Mouse (Mus musculus): ENCODE data around the gene Dpf3. TPM values are rescaled to one million over a fixed set of nuclear protein-coding genes. Genes with fewer than 3 reads are reported as not detected.

Dpf3 gene
- total and polyA plus RNA-seq, 2 experiments from 2014 or later, result 14.3 to 31.7 TPM

DNA sequence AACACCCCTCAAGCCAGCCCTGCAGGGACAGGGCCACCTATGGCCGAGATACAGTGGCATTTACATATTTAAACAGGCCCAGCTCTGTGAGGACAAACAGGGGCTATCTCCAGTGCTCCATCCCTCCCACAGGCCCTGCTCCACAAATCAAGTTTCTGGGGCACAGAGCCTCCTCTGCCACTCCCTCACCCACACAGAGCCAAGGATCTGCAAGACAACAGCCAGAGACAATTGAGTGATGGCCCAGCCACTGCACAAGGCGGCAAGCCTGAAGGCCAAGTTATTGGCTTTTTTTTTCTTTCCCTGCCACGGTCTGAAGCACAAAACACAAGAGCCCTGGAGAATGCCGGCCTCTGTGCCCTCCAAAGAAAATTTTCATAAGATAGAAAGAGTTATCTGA is 178.9 kb downstream of the Dpf3 start:
- no peaks in the 10 kb centered on the region for H3K4me1 ChIP-seq (ENCODE audit: insufficient read depth, low read length)
- H3K36me3 ChIP-seq (ENCODE audit: insufficient read depth, low read length), result no peaks in the 10 kb centered on the region
- H3K27ac ChIP-seq (ENCODE audit: low read depth, low read length), result no peak overlapping the region
- H3K4me2 ChIP-seq (ENCODE audit: low read depth, low read length, poor library complexity, severe bottlenecking), result no peak overlapping the region
- H3K9me3 ChIP-seq (ENCODE audit: low read length), result no peaks in the 10 kb centered on the region
- H3K4me3 ChIP-seq (ENCODE audit: low read depth, low read length), result no peak overlapping the region
- H3K27me3 ChIP-seq (ENCODE audit: insufficient read depth, low read length), result no peaks in the 10 kb centered on the region
- no peak for TF ChIP-seq CTCF (IDR thresholded peaks at IDR 0.05)
- DNase-seq (ENCODE audit: low spot score), result no peak
- 52% methylated on average over 4 of the region's 4 CpGs for WGBS
- no peak overlapping the region for H3K9ac ChIP-seq (replicated peaks; ENCODE audit: low read length, poor library complexity, severe bottlenecking)
- no peak for ATAC-seq (ENCODE audit: low FRiP score)

DNA sequence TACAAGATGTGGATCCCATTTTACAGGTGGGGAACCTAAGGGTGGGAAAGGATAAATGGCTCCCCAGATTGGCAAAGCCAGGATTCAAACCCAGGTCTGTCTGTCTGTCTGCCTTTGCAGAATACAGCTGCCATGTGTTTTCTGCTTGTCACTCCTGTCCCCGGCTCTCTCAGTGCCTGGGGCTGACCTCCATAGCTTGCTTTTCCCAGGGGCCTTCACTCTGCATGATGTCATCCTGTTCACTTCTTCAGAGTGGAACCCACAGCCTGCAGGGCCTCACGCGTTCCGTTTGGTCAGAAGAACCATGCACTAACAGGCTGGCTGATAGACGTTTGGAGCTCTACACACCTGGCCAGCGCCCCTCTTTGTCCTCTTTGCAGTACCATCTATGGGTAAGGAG is 184.3 kb downstream of the Dpf3 start:
- no peak overlapping the region for H3K9ac ChIP-seq (replicated peaks; ENCODE audit: low read length, poor library complexity, severe bottlenecking)
- TF ChIP-seq CTCF (IDR thresholded peaks at IDR 0.05), result no peak
- H3K27me3 ChIP-seq (ENCODE audit: insufficient read depth, low read length), result no peaks in the 10 kb centered on the region
- H3K4me1 ChIP-seq (ENCODE audit: insufficient read depth, low read length), result peaks cover 14% of the 10 kb centered on the region
- peak overlapping the region; percentile 69 for H3K27ac ChIP-seq (ENCODE audit: low read depth, low read length)
- H3K36me3 ChIP-seq (ENCODE audit: insufficient read depth, low read length), result no peaks in the 10 kb centered on the region
- no peak overlapping the region for H3K4me3 ChIP-seq (ENCODE audit: low read depth, low read length)
- DNase-seq (ENCODE audit: low spot score), result no peak
- ATAC-seq (ENCODE audit: low FRiP score), result 0 out of 2 replicates have a peak, but pooled peaks have one; percentile 1
- 40% methylated on average over 6 of the region's 6 CpGs for WGBS
- no peaks in the 10 kb centered on the region for H3K9me3 ChIP-seq (ENCODE audit: low read length)
- H3K4me2 ChIP-seq (ENCODE audit: low read depth, low read length, poor library complexity, severe bottlenecking), result no peak overlapping the region

DNA sequence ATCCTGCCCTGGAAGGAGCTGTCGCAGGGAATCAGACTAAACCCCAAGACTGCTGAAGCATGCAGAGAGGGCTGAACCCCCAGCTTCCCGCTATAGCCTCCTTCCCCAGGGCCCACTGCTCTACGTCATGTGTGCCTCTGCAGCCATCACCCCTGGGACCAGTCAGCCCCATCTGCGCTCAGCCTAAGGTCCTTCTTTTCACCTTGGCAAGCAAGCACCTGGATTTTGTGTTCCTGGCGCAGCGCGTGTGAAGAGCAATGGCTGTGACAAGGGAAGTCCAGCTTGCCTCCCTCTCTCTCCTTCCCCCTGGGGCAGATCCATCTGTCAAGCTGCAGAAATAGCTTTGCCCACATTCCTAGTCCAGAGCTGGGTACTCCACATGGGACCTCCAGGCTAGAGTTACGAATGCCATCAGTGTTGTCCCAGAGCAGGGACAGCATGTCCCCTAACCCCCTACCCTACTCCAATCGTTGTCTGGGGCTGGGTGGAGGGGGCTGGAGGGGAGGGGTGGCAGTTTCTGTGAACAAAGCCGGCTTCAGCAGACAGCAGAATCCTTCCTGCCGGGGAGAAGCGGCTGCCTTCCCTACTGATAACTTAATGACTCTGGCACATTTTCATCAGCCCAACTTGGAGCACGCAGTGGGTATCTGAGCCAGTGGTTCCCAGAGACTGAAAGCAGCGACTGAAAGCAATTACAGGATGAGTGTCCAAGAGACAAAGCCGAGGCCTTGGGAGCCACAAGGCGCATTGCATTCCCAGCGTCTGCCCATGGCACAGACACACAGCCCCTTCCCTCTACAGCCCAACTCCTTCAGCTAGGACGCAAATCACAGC is 185.0 kb downstream of the Dpf3 start:
- no peaks in the 10 kb centered on the region for H3K36me3 ChIP-seq (ENCODE audit: insufficient read depth, low read length)
- H3K4me3 ChIP-seq (ENCODE audit: low read depth, low read length), result no peak overlapping the region
- peak overlapping the region; percentile 69 for H3K27ac ChIP-seq (ENCODE audit: low read depth, low read length)
- no peak overlapping the region for H3K4me2 ChIP-seq (ENCODE audit: low read depth, low read length, poor library complexity, severe bottlenecking)
- peak; percentile 91 for DNase-seq (ENCODE audit: low spot score)
- H3K27me3 ChIP-seq (ENCODE audit: insufficient read depth, low read length), result no peaks in the 10 kb centered on the region
- H3K9me3 ChIP-seq (ENCODE audit: low read length), result no peaks in the 10 kb centered on the region
- peaks cover 14% of the 10 kb centered on the region for H3K4me1 ChIP-seq (ENCODE audit: insufficient read depth, low read length)
- peak overlapping the region; percentile 14; the same call in 1 of the 2 replicates for H3K9ac ChIP-seq (replicated peaks; ENCODE audit: low read length, poor library complexity, severe bottlenecking)
- peak; percentile 65 for ATAC-seq (ENCODE audit: low FRiP score)
- TF ChIP-seq CTCF (IDR thresholded peaks at IDR 0.05), result no peak
- 15% methylated on average over 18 of the region's 18 CpGs for WGBS

DNA sequence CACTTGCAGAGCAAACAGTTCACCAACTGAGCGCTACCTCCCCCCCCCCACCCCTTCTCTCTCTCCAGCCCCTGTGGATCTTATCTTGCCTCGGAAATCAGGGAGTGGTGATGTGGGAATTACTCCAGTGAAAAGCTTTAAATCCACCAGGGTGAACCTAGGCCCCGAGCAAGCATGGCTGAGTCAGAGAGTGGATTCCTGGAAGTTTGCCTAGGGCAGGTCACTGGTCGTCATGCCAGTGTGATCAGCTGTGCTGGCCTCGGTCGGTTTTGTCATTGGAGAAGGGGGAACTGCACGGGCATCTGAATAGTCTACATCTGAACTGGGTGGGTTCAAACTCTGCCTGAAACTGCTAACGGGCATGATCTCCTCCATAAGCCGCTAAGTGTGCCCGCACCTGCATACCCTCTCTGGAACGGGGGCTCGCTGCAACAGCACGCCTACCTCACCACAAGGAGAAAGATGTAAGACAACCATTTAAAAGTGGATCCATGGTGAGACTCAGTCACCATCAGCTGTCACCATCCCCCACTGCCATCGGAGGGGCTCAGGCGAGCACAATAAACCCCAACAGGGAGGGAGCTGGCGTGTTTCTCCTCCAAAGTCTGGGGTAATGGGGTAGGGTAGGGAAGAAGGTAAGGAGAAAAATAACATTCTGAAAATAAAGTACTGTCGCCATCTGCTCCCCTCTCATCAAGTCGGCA is 185.7 kb downstream of the Dpf3 start:
- peak overlapping the region; percentile 69 for H3K27ac ChIP-seq (ENCODE audit: low read depth, low read length)
- 0 out of 2 replicates have a peak overlapping the region, but pooled peaks have one; percentile 14 for H3K9ac ChIP-seq (replicated peaks; ENCODE audit: low read length, poor library complexity, severe bottlenecking)
- TF ChIP-seq CTCF (IDR thresholded peaks at IDR 0.05), result no peak
- H3K4me1 ChIP-seq (ENCODE audit: insufficient read depth, low read length), result peaks cover 14% of the 10 kb centered on the region
- no peaks in the 10 kb centered on the region for H3K27me3 ChIP-seq (ENCODE audit: insufficient read depth, low read length)
- H3K4me2 ChIP-seq (ENCODE audit: low read depth, low read length, poor library complexity, severe bottlenecking), result no peak overlapping the region
- no peaks in the 10 kb centered on the region for H3K36me3 ChIP-seq (ENCODE audit: insufficient read depth, low read length)
- ATAC-seq (ENCODE audit: low FRiP score), result no peak; the same call in 1 of the 2 replicates
- 49% methylated on average over 18 of the region's 18 CpGs for WGBS
- no peaks in the 10 kb centered on the region for H3K9me3 ChIP-seq (ENCODE audit: low read length)
- peak; percentile 62 for DNase-seq (ENCODE audit: low spot score)
- H3K4me3 ChIP-seq (ENCODE audit: low read depth, low read length), result no peak overlapping the region

DNA sequence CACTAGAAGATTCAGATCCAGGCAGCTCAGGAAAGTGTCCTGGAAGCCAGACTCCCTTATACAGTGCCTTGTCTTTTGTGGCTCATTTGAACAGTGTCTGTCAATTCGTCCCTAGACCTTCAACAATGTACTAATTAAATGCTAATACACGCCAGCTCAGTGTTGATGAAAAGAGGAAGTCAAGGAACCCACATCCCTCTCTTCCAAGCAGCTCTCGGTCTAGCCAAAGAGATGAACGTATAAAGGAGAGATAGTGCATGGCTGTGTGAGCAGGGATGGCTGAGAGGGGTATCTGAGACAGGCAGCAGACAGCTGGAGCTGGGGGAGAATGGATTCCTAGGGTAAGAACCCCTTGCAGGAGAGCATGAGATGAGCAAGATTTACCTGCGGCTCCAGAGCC is 189.2 kb downstream of the Dpf3 start:
- H3K4me2 ChIP-seq (ENCODE audit: low read depth, low read length, poor library complexity, severe bottlenecking), result no peak overlapping the region
- H3K27me3 ChIP-seq (ENCODE audit: insufficient read depth, low read length), result no peaks in the 10 kb centered on the region
- no peaks in the 10 kb centered on the region for H3K9me3 ChIP-seq (ENCODE audit: low read length)
- no peak for ATAC-seq (ENCODE audit: low FRiP score)
- no peaks in the 10 kb centered on the region for H3K36me3 ChIP-seq (ENCODE audit: insufficient read depth, low read length)
- H3K9ac ChIP-seq (replicated peaks; ENCODE audit: low read length, poor library complexity, severe bottlenecking), result no peak overlapping the region
- no peak for TF ChIP-seq CTCF (IDR thresholded peaks at IDR 0.05)
- DNase-seq (ENCODE audit: low spot score), result no peak
- 79% methylated on average over 5 of the region's 5 CpGs for WGBS
- H3K27ac ChIP-seq (ENCODE audit: low read depth, low read length), result no peak overlapping the region
- peaks cover 12% of the 10 kb centered on the region for H3K4me1 ChIP-seq (ENCODE audit: insufficient read depth, low read length)
- H3K4me3 ChIP-seq (ENCODE audit: low read depth, low read length), result no peak overlapping the region

DNA sequence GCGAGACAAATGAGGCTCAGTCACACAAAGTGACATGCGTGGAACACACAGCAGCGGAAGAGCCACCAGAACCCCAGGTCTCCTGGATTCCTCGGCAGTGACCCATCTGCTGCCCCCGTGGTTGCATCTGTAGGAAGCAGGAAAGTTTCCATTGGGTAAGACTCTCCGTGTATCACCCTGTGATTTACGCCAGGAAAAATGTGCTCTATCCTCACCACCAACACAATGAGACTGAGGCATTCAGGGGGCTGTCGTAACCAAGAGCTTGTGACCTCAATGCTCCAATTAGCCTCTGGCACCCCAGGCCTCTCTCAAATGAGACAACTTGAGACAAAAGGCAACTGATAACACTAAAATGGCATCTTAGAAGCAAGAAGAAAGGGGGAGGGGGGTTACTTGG is 192.5 kb downstream of the Dpf3 start:
- no peak for DNase-seq (ENCODE audit: low spot score)
- no peak for TF ChIP-seq CTCF (IDR thresholded peaks at IDR 0.05)
- H3K27me3 ChIP-seq (ENCODE audit: insufficient read depth, low read length), result no peaks in the 10 kb centered on the region
- H3K27ac ChIP-seq (ENCODE audit: low read depth, low read length), result no peak overlapping the region
- ATAC-seq (ENCODE audit: low FRiP score), result no peak
- 71% methylated on average over 8 of the region's 8 CpGs for WGBS
- H3K4me2 ChIP-seq (ENCODE audit: low read depth, low read length, poor library complexity, severe bottlenecking), result no peak overlapping the region
- H3K4me3 ChIP-seq (ENCODE audit: low read depth, low read length), result no peak overlapping the region
- no peaks in the 10 kb centered on the region for H3K9me3 ChIP-seq (ENCODE audit: low read length)
- no peaks in the 10 kb centered on the region for H3K36me3 ChIP-seq (ENCODE audit: insufficient read depth, low read length)
- no peaks in the 10 kb centered on the region for H3K4me1 ChIP-seq (ENCODE audit: insufficient read depth, low read length)
- H3K9ac ChIP-seq (replicated peaks; ENCODE audit: low read length, poor library complexity, severe bottlenecking), result no peak overlapping the region

All from midbrain, postnatal 0 days (tissue).